Mouse (Mus musculus) intestine, embryonic 15.5 days (tissue): ENCODE measurements around the gene Gm3625. TPM values are rescaled to one million over a fixed set of nuclear protein-coding genes. Genes with fewer than 3 reads are reported as not detected.
A peak's percentile ranks its signal among the peaks of the same experiment; 100 is the strongest.

Experiments used
- ATAC-seq: fragments of 200-750 bp; cut with Nextera tagmentation; 2 replicates; pipeline ENCODE4 v1.8.0; 2017; ENCODE audit warnings: moderate TSS enrichment, moderate library complexity
- H3K27ac ChIP-seq: fragments of 300-500 bp; sonication (generic); 2 replicates; pipeline ENCODE4 v1.5.1; 2015; ENCODE audit warnings: mild to moderate bottlenecking, inconsistent platforms
- H3K27me3 ChIP-seq: fragments of 300-500 bp; sonication (generic); replicated peaks from 2 replicates; pipeline ENCODE4 v1.6.1; 2015; ENCODE audit warnings: inconsistent platforms
- H3K36me3 ChIP-seq: fragments of 300-500 bp; sonication (generic); 2 replicates; pipeline ENCODE4 v1.6.1; 2015; ENCODE audit warnings: inconsistent platforms
- H3K4me1 ChIP-seq: fragments of 300-500 bp; sonication (generic); replicated peaks from 2 replicates; pipeline ENCODE4 v1.6.1; 2015; ENCODE audit warnings: inconsistent platforms
- H3K4me2 ChIP-seq: fragments of 300-500 bp; sonication (generic); replicated peaks from 2 replicates; pipeline ENCODE4 v1.6.1; 2015; ENCODE audit warnings: mild to moderate bottlenecking, inconsistent platforms
- H3K4me3 ChIP-seq: fragments of 300-500 bp; sonication (generic); replicated peaks from 2 replicates; pipeline ENCODE4 v1.5.1; 2015; ENCODE audit warnings: inconsistent platforms
- H3K9ac ChIP-seq: fragments of 300-500 bp; sonication (generic); 2 replicates; pipeline ENCODE4 v1.6.1; 2015; ENCODE audit warnings: inconsistent platforms
- H3K9me3 ChIP-seq: fragments of 300-500 bp; sonication (generic); 2 replicates; pipeline ENCODE4 v1.6.1; 2016; ENCODE audit warnings: inconsistent platforms
- whole genome bisulfite sequencing: fragments of 180-500 bp; shearing (Covaris S2); methylation state at CpG from one replicate; pipeline ENCODE4 v1.1.7; 2015; 5-methylcytosine and 5-hydroxymethylcytosine counted together
- polyA plus RNA-seq: library from polyadenylated mRNA; unstranded; fragments of >200 nt; fragmentation: Nextera tagmentation; extraction: Ambion mirVana; gene quantifications from 2 replicates; pipeline ENCODE4 v1.2.1, GENCODE M21; 2015

The Gm3625 gene
- not detected in 2 replicates for polyA plus RNA-seq

- H3K9ac ChIP-seq, result peak within 1 kb of the TSS; percentile 88
- under 1% methylated on average over 45 of the region's 49 CpGs for WGBS
- H3K4me2 ChIP-seq, result peak within 1 kb of the TSS; percentile 85
- H3K9me3 ChIP-seq, result no peaks in the 10 kb centered on the region
- H3K36me3 ChIP-seq, result no peaks in the 10 kb centered on the region
- ATAC-seq, result peak; percentile 92
- H3K4me1 ChIP-seq, result peaks cover 5% of the 10 kb centered on the region; the same call in 1 of the 2 replicates
- H3K27ac ChIP-seq, result peak within 1 kb of the TSS; percentile 86
- no peaks in the 10 kb centered on the region for H3K27me3 ChIP-seq
- H3K4me3 ChIP-seq, result peak within 1 kb of the TSS; percentile 96
Observed at GRCm38 (mm10) chr12:4592541-4593165, at the start of gene Gm3625, which contains the start of gene Itsn2. Gene Gm3625 (minus strand): TSS chr12:4592927. Gene Itsn2 (plus strand): TSS chr12:4592638.

GRCm38 (mm10) chr12:4640737-4641136 lies 48.0 kb upstream of the Gm3625 start:
- Histone ChIP-seq H3K4me1 (no peaks in the 10 kb centered on the region), H3K9ac (no peak overlapping the region), H3K4me2 (no peak overlapping the region), H3K36me3 (peaks cover 9% of the 10 kb centered on the region; the same call in 1 of the 2 replicates), H3K4me3 (no peak overlapping the region), H3K27ac (no peak overlapping the region), H3K27me3 (no peaks in the 10 kb centered on the region), H3K9me3 (no peaks in the 10 kb centered on the region)
- WGBS, result 89% methylated on average over 1 of the region's 1 CpGs
- no peak for ATAC-seq

GRCm38 (mm10) chr12:4638438-4638837 lies 45.7 kb upstream of the Gm3625 start:
- 85% methylated on average over 1 of the region's 1 CpGs for WGBS
- Histone ChIP-seq H3K9ac (no peak overlapping the region), H3K36me3 (peaks cover 15% of the 10 kb centered on the region), H3K4me1 (no peaks in the 10 kb centered on the region), H3K9me3 (no peaks in the 10 kb centered on the region), H3K27ac (no peak overlapping the region), H3K4me2 (no peak overlapping the region), H3K27me3 (no peaks in the 10 kb centered on the region), H3K4me3 (no peak overlapping the region)
- no peak for ATAC-seq

GRCm38 (mm10) chr12:4632957-4633356 lies 40.2 kb upstream of the Gm3625 start:
- WGBS, result 64% methylated on average over 8 of the region's 8 CpGs
- Histone ChIP-seq H3K36me3 (peaks cover 7% of the 10 kb centered on the region; the same call in 1 of the 2 replicates), H3K4me2 (no peak overlapping the region), H3K27ac (no peak overlapping the region), H3K27me3 (no peaks in the 10 kb centered on the region), H3K9ac (no peak overlapping the region), H3K4me3 (no peak overlapping the region), H3K4me1 (no peaks in the 10 kb centered on the region), H3K9me3 (no peaks in the 10 kb centered on the region)
- ATAC-seq, result peak; percentile 84

- H3K4me2 ChIP-seq, result no peak overlapping the region
- H3K9ac ChIP-seq, result no peak overlapping the region
- H3K4me1 ChIP-seq, result no peaks in the 10 kb centered on the region
- no peaks in the 10 kb centered on the region for H3K27me3 ChIP-seq
- H3K4me3 ChIP-seq, result no peak overlapping the region
- H3K9me3 ChIP-seq, result no peaks in the 10 kb centered on the region
- 60% methylated on average over 1 of the region's 1 CpGs for WGBS
- ATAC-seq, result no peak
- H3K36me3 ChIP-seq, result no peaks in the 10 kb centered on the region
- no peak overlapping the region for H3K27ac ChIP-seq
Observed at GRCm38 (mm10) chr12:4624201-4624600, 31.5 kb upstream of the Gm3625 start.

GRCm38 (mm10) chr12:4614722-4615121 lies 22.0 kb upstream of the Gm3625 start:
- WGBS, result 56% methylated on average over 2 of the region's 2 CpGs
- Histone ChIP-seq H3K36me3 (no peaks in the 10 kb centered on the region), H3K4me3 (no peak overlapping the region), H3K4me1 (no peaks in the 10 kb centered on the region), H3K9ac (no peak overlapping the region), H3K27me3 (no peaks in the 10 kb centered on the region), H3K9me3 (no peaks in the 10 kb centered on the region), H3K4me2 (no peak overlapping the region), H3K27ac (no peak overlapping the region)
- ATAC-seq, result no peak

GRCm38 (mm10) chr12:4606625-4607024 lies 13.9 kb upstream of the Gm3625 start:
- ATAC-seq, result no peak
- no peak overlapping the region for H3K9ac ChIP-seq
- no peaks in the 10 kb centered on the region for H3K4me1 ChIP-seq
- no peaks in the 10 kb centered on the region for H3K9me3 ChIP-seq
- H3K27me3 ChIP-seq, result no peaks in the 10 kb centered on the region
- no peak overlapping the region for H3K4me3 ChIP-seq
- WGBS, result 39% methylated on average over 3 of the region's 3 CpGs
- H3K4me2 ChIP-seq, result no peak overlapping the region
- no peak overlapping the region for H3K27ac ChIP-seq
- no peaks in the 10 kb centered on the region for H3K36me3 ChIP-seq

GRCm38 (mm10) chr12:4599713-4600112 lies 7.0 kb upstream of the Gm3625 start:
- H3K4me1 ChIP-seq, result 0 out of 2 replicates have a peak, but pooled peaks cover 7% of the 10 kb centered on the region
- no peaks in the 10 kb centered on the region for H3K9me3 ChIP-seq
- no peak overlapping the region for H3K4me3 ChIP-seq
- H3K4me2 ChIP-seq, result no peak overlapping the region
- WGBS, result 65% methylated on average over 4 of the region's 4 CpGs
- H3K27me3 ChIP-seq, result no peaks in the 10 kb centered on the region
- no peak for ATAC-seq
- H3K27ac ChIP-seq, result no peak overlapping the region
- no peaks in the 10 kb centered on the region for H3K36me3 ChIP-seq
- no peak overlapping the region for H3K9ac ChIP-seq

GRCm38 (mm10) chr12:4598666-4599428 lies 6.1 kb upstream of the Gm3625 start:
- peak overlapping the region; percentile 48; the same call in 1 of the 2 replicates for H3K27ac ChIP-seq
- no peaks in the 10 kb centered on the region for H3K36me3 ChIP-seq
- no peak overlapping the region for H3K4me3 ChIP-seq
- H3K27me3 ChIP-seq, result no peaks in the 10 kb centered on the region
- H3K4me1 ChIP-seq, result peaks cover 10% of the 10 kb centered on the region; the same call in 1 of the 2 replicates
- peak overlapping the region; percentile 26; the same call in 1 of the 2 replicates for H3K4me2 ChIP-seq
- peak; percentile 91 for ATAC-seq
- no peak overlapping the region for H3K9ac ChIP-seq
- 55% methylated on average over 8 of the region's 8 CpGs for WGBS
- no peaks in the 10 kb centered on the region for H3K9me3 ChIP-seq

- H3K27ac ChIP-seq, result no peak overlapping the region
- no peaks in the 10 kb centered on the region for H3K27me3 ChIP-seq
- H3K36me3 ChIP-seq, result no peaks in the 10 kb centered on the region
- H3K4me3 ChIP-seq, result no peak overlapping the region
- H3K4me2 ChIP-seq, result no peak overlapping the region
- no peak overlapping the region for H3K9ac ChIP-seq
- ATAC-seq, result no peak
- H3K9me3 ChIP-seq, result no peaks in the 10 kb centered on the region
- peaks cover 12% of the 10 kb centered on the region; the same call in 1 of the 2 replicates for H3K4me1 ChIP-seq
- WGBS, result 62% methylated on average over 6 of the region's 6 CpGs
Observed at GRCm38 (mm10) chr12:4595055-4595454, 2.3 kb upstream of the Gm3625 start.

- H3K27me3 ChIP-seq, result no peaks in the 10 kb centered on the region
- peaks cover 7% of the 10 kb centered on the region; the same call in 1 of the 2 replicates for H3K4me1 ChIP-seq
- no peak overlapping the region for H3K27ac ChIP-seq
- H3K36me3 ChIP-seq, result no peaks in the 10 kb centered on the region
- peak overlapping the region; percentile 85 for H3K4me2 ChIP-seq
- H3K9me3 ChIP-seq, result no peaks in the 10 kb centered on the region
- no peak for ATAC-seq
- peak overlapping the region; percentile 96 for H3K4me3 ChIP-seq
- peak overlapping the region; percentile 88 for H3K9ac ChIP-seq
- 54% methylated on average over 9 of the region's 9 CpGs for WGBS
Observed at GRCm38 (mm10) chr12:4593930-4594391, 1.2 kb upstream of the Gm3625 start.

- peaks cover 5% of the 10 kb centered on the region; the same call in 1 of the 2 replicates for H3K4me1 ChIP-seq
- no peaks in the 10 kb centered on the region for H3K27me3 ChIP-seq
- H3K27ac ChIP-seq, result peak overlapping the region; percentile 86
- peak overlapping the region; percentile 96 for H3K4me3 ChIP-seq
- peak overlapping the region; percentile 88 for H3K9ac ChIP-seq
- H3K4me2 ChIP-seq, result peak overlapping the region; percentile 85
- H3K36me3 ChIP-seq, result no peaks in the 10 kb centered on the region
- H3K9me3 ChIP-seq, result no peaks in the 10 kb centered on the region
- peak; percentile 91 for ATAC-seq
- WGBS, result under 1% methylated on average over 79 of the region's 80 CpGs
Observed at GRCm38 (mm10) chr12:4593166-4593929, 621 bp upstream of the Gm3625 start.
